Mouse (Mus musculus) kidney, embryonic 16.5 days (tissue): ENCODE measurements at regions not wholly inside any gene's neighbourhood (a gene's known extent, or its start where the extent isn't known, plus 50 kb on each side); places are given as distances from the start of the nearest gene placed in this dataset.
A peak's percentile ranks its signal among the peaks of the same experiment; 100 is the strongest.

ENCODE experiments used
- ATAC-seq: fragments of 200-750 bp; cut with Nextera tagmentation; 2 replicates; pipeline ENCODE4 v1.8.0; 2017; ENCODE audit warnings: moderate TSS enrichment; ENCODE audit not compliant: low FRiP score, low TSS enrichment
- H3K27ac ChIP-seq: fragments of 300-500 bp; sonication (generic); 2 replicates; pipeline ENCODE4 v1.5.1; 2014; ENCODE audit warnings: low read length
- H3K27me3 ChIP-seq: fragments of 300-500 bp; sonication (generic); 2 replicates; pipeline ENCODE4 v1.6.1; 2014; ENCODE audit warnings: low read length, control low read depth, mixed read lengths; ENCODE audit not compliant: insufficient read depth
- H3K36me3 ChIP-seq: fragments of 300-500 bp; sonication (generic); 2 replicates; pipeline ENCODE4 v1.6.1; 2014; ENCODE audit warnings: low read length, control low read depth, mixed read lengths; ENCODE audit not compliant: insufficient read depth
- H3K4me1 ChIP-seq: fragments of 300-500 bp; sonication (generic); 2 replicates; pipeline ENCODE4 v1.6.1; 2014; ENCODE audit warnings: low read length, control low read depth, mixed read lengths; ENCODE audit not compliant: insufficient read depth
- H3K4me2 ChIP-seq: fragments of 300-500 bp; sonication (generic); replicated peaks from 2 replicates; pipeline ENCODE4 v1.6.1; 2014; ENCODE audit warnings: low read depth, low read length
- H3K4me3 ChIP-seq: fragments of 300-500 bp; sonication (generic); 2 replicates; pipeline ENCODE4 v1.5.1; 2014; ENCODE audit warnings: mild to moderate bottlenecking, low read length
- H3K9ac ChIP-seq: fragments of 300-500 bp; sonication (generic); replicated peaks from 2 replicates; pipeline ENCODE4 v1.6.1; 2014; ENCODE audit warnings: low read length
- H3K9me3 ChIP-seq: fragments of 300-500 bp; sonication (generic); 2 replicates; pipeline ENCODE4 v1.6.1; 2016; ENCODE audit warnings: low read length, control low read depth
- WGBS: fragments of 180-500 bp; shearing (Covaris S2); extraction: QIAGEN DNeasy Blood & Tissue Kit; methylation state at CpG from one replicate; pipeline ENCODE4 v1.1.7; 2014; 5-methylcytosine and 5-hydroxymethylcytosine counted together

GRCm38 (mm10) chr15:67228633-67229032 is 727.9 kb upstream of the Lrrc6 start:
- Histone ChIP-seq H3K4me2 (no peak overlapping the region), H3K27me3 (no peaks in the 10 kb centered on the region), H3K36me3 (no peaks in the 10 kb centered on the region), H3K27ac (no peak overlapping the region), H3K9me3 (no peaks in the 10 kb centered on the region), H3K4me1 (peaks cover 14% of the 10 kb centered on the region), H3K9ac (no peak overlapping the region), H3K4me3 (no peak overlapping the region)
- ATAC-seq: no peak
- whole genome bisulfite sequencing: 40% methylated on average over 2 of the region's 2 CpGs

GRCm38 (mm10) chr15:67227456-67228164 is 726.9 kb upstream of the Lrrc6 start:
- H3K4me1 ChIP-seq: peaks cover 14% of the 10 kb centered on the region
- H3K27ac ChIP-seq: peak overlapping the region; percentile 21
- no peak overlapping the region for H3K4me3 ChIP-seq
- H3K9ac ChIP-seq: no peak overlapping the region
- no peaks in the 10 kb centered on the region for H3K27me3 ChIP-seq
- no peak overlapping the region for H3K4me2 ChIP-seq
- no peaks in the 10 kb centered on the region for H3K9me3 ChIP-seq
- peak; percentile 92 for ATAC-seq
- WGBS: 27% methylated on average over 7 of the region's 7 CpGs
- H3K36me3 ChIP-seq: no peaks in the 10 kb centered on the region

GRCm38 (mm10) chr15:67226900-67227299 is 726.2 kb upstream of the Lrrc6 start:
- WGBS: 70% methylated on average over 9 of the region's 9 CpGs
- Histone ChIP-seq H3K9me3 (no peaks in the 10 kb centered on the region), H3K4me1 (peaks cover 14% of the 10 kb centered on the region), H3K4me3 (no peak overlapping the region), H3K9ac (no peak overlapping the region), H3K27ac (no peak overlapping the region), H3K27me3 (no peaks in the 10 kb centered on the region), H3K4me2 (no peak overlapping the region), H3K36me3 (no peaks in the 10 kb centered on the region)
- ATAC-seq: no peak
